8 mouse cellular contexts compared by ENCODE assay signal in the genomic region with DNA sequence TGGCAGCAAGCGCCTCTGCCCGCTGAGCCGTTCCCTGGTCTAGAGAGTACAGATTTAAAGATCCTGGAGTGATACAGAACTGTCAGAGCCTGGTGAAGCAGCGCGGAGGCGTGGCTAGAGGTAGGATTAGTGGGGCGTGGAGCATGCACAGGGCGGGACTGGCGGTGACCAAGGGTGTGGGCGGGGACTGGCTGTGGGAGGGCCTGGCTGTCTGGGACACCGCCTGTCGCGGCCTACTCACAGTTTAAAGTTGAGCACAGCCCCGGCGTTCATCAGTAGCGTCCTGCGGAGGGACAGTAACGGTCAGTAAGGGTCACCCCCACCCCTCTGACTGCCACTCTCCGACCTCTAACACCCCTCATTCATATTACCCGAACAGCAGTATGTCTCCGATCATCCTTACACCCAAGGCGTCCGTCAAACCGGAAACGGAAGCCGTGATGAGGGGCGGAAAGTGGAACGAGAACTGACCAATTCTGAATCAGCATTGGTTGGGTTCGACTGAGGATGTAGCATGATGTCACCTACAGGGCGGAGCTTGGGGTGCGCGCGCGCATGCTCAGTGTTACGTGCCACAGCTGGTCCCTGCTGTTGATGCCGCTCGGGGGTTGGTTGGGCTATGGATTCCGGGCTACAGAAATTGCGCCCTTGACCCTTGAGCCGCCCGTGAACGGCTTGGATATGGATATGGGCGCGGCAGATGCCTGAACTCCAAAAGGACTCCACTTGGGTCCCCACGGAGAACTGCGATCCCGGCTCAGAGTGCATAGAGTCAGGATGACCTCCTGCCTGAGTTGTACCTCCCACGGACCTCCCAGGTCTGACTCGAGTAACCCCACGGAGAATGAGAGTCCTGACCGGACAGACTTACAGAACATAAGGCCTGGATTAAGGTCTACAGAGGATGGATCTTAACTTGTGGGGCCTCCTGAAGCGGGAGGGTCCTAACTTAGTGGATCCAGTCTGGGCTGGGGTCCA. TPM values are rescaled to one million over a fixed set of nuclear protein-coding genes. Genes with fewer than 3 reads are reported as not detected.
DNase-seq lines count a peak whose midpoint lies in the region; ATAC-seq and TF ChIP-seq lines count a peak whose summit lies in the region.

A gene (minus strand): TSS at position 456 of the 978 bp plus-strand sequence.

- peak within 1 kb of the TSS; percentile 94 for H3K27ac ChIP-seq in cortical plate, adult 2 months (ENCODE audit: insufficient read depth, low read length)

- H3K4me1 ChIP-seq in cortical plate, adult 2 months (ENCODE audit: control insufficient read depth, insufficient read depth, low read length): peaks cover 6% of the 10 kb centered on the region
- peaks cover 58% of the 10 kb centered on the region for H3K4me1 ChIP-seq in megakaryocyte, embryonic 14.5 days

- H3K36me3 ChIP-seq in megakaryocyte, embryonic 14.5 days (replicated peaks; ENCODE audit: low read length): peaks cover 41% of the 10 kb centered on the region

- ATAC-seq in activated CD4-positive, CD25-positive, alpha-beta regulatory T cell, adult 4 months: peak; percentile 88

- no peak for TF ChIP-seq CTCF in cortical plate, adult 2 months (IDR thresholded peaks at IDR 0.05; ENCODE audit: extremely low read depth, insufficient read depth, low read length)

- peaks cover 3% of the 10 kb centered on the region for H3K27me3 ChIP-seq in megakaryocyte, embryonic 14.5 days (replicated peaks)

- no peaks in the 10 kb centered on the region for H3K9me3 ChIP-seq in megakaryocyte, embryonic 14.5 days

- peak; percentile 98 for DNase-seq in gastrocnemius, adult 8-10 months (ENCODE audit: low spot score in 2 of 2)
- DNase-seq in hindlimb bud, embryonic 11.5 days (ENCODE audit: extremely low spot score, low read depth, low spot score): peak; percentile 97
- peak; percentile 96 to 98 for DNase-seq in left cerebral cortex, adult 8-10 months (ENCODE audit: low spot score in 2 of 2)
- peak; percentile 98 to 99 for DNase-seq in right cerebral cortex, postnatal 10 days (ENCODE audit: low spot score in 2 of 2)
- peak; percentile 97 for DNase-seq in urinary bladder, postnatal 25 days (ENCODE audit: low spot score)

- peak; percentile 84 for TF ChIP-seq POLR2A in cortical plate, adult 2 months (IDR thresholded peaks at IDR 0.05; ENCODE audit: extremely low read depth, insufficient read depth, low read length)

- H3K4me3 ChIP-seq in cortical plate, adult 2 months (ENCODE audit: insufficient read depth, low read length): peak within 1 kb of the TSS; percentile 97
- H3K4me3 ChIP-seq in megakaryocyte, embryonic 14.5 days (replicated peaks): peak within 1 kb of the TSS; percentile 93

RNA-seq across cellular contexts. Expression of the gene that starts here (rescaled TPM):
- polyA plus RNA-seq in activated CD4-positive, CD25-positive, alpha-beta regulatory T cell, adult 4 months (2017; shearing (Covaris generic)): 10 to 100 TPM; 81.4 to 85.5 TPM
- 88.6 and 89.2 TPM in 2 replicates for polyA plus RNA-seq in cortical plate, adult 2 months (2012; rRNA removed)
- total RNA-seq in gastrocnemius, adult 8-10 months (2022): 10 to 100 TPM; 69.1 to 77.1 (median 75.1) TPM
- 100 to 1,000 TPM; 107 to 130 (median 118) TPM for total RNA-seq in left cerebral cortex, adult 8-10 months (2022)
- 5.6 and 10.9 TPM in 2 replicates for polyA plus RNA-seq in megakaryocyte, embryonic 14.5 days (2012; ENCODE audit: insufficient read depth, low replicate concordance)

Comparison
In these comparisons a context has a peak if more than half of its experiments do, and no peak if none do; other contexts are left out.
1. Peak in every context shown above with its lines: DNase-seq, ATAC-seq, H3K4me3 ChIP-seq and H3K27ac ChIP-seq.